Mouse (Mus musculus) erythroblast, embryonic 14.5 days (primary cell): ENCODE results near the gene 2310034G01Rik. TPM values are rescaled to one million over a fixed set of nuclear protein-coding genes. Genes with fewer than 3 reads are reported as not detected.

Experiments
- H3K27me3 ChIP-seq: 2 replicates; pipeline ENCODE4 v1.6.1; 2012; ENCODE audit warnings: inconsistent platforms; ENCODE audit not compliant: control insufficient read depth
- H3K36me3 ChIP-seq: 2 replicates; pipeline ENCODE4 v1.6.1; 2012; ENCODE audit warnings: mild to moderate bottlenecking, inconsistent platforms; ENCODE audit not compliant: control insufficient read depth
- H3K4me1 ChIP-seq: 2 replicates; pipeline ENCODE4 v1.6.1; 2012; ENCODE audit warnings: inconsistent platforms; ENCODE audit not compliant: control insufficient read depth
- H3K4me3 ChIP-seq: replicated peaks from 2 replicates; pipeline ENCODE3; 2012; ENCODE audit warnings: moderate library complexity, mild to moderate bottlenecking, inconsistent platforms
- H3K9me3 ChIP-seq: 2 replicates; pipeline ENCODE4 v1.6.1; 2012; ENCODE audit warnings: low read length, inconsistent platforms, mixed read lengths; ENCODE audit not compliant: control insufficient read depth
- GATA1 ChIP-seq: IDR thresholded peaks from 2 replicates; pipeline ENCODE4 v1.6.1; 2012; ENCODE audit warnings: low read length, inconsistent platforms, mixed read lengths
- TAL1 ChIP-seq: IDR thresholded peaks from 3 replicates; pipeline ENCODE4 v1.6.1; 2012; ENCODE audit warnings: low read length, inconsistent platforms, mixed read lengths
- polyA plus RNA-seq: library from polyadenylated mRNA; stranded (reverse); fragments of >175 nt; gene quantifications from 2 replicates; pipeline ENCODE4 v1.2.3, GENCODE M21; 2012

The 2310034G01Rik gene
- polyA plus RNA-seq, 1 experiment, result not detected

DNA sequence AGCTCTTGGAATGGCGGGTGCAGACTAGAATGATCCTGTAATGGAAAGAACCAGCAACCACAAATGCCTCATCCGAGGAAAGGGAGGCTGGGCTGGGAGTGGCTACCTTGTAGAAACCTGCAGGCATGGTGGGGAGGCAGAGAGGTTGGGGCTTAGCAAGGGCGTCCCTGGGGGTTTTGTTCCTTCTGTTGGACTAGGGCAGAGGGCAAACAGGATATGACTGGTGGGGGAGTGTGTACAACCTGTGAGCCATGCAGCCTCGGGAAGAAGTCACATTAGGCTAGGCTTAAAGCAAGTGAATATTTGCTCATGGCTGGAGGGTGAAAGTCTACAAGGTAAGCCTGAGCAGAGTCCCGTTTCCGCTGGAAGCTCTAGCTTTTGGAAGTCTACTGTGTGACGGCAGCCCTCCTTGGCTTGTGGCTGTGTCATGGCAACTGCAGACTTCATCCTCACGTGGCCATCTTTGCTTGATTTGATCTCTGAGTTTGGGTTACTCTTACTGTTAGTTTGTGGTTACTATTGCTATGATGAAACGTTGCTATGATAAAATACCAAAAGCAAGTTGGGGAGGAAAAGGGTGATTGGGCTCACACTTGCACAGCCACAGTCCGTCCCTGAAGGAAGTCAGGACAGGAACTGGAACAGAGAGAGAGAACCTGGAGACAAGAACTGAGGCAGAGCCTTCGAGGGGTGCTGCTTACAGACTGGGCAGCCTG lies 13.3 kb upstream of the 2310034G01Rik start:
- TF ChIP-seq TAL1 (no peak), GATA1 (no peak)
- H3K36me3 ChIP-seq, result no peaks in the 10 kb centered on the region; the same call in 1 of the 2 replicates
- no peak overlapping the region for H3K4me3 ChIP-seq
- no peaks in the 10 kb centered on the region for H3K9me3 ChIP-seq
- peaks cover 1% of the 10 kb centered on the region for H3K27me3 ChIP-seq
- H3K4me1 ChIP-seq, result peaks cover 1% of the 10 kb centered on the region

DNA sequence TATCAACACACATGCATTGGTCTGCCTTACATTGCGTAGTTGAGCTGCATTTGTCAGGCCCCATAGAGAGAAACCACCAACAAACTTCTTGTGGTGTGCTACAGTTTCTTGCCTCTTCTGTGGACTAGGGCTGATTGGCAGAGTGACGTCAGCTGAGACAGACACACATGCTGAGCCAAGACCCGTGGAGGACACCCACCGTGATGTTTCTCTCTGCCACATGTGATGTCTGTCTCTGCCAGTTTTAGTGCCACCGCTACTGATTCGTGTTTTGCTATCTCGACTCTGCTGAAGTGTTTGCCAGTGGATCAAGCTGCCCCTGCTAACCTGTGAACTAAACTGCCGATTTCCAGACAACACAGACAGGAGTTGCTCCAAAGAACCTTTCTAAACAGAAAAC lies 12.0 kb upstream of the 2310034G01Rik start:
- no peak overlapping the region for H3K4me3 ChIP-seq
- H3K36me3 ChIP-seq, result no peaks in the 10 kb centered on the region
- H3K27me3 ChIP-seq, result peaks cover 14% of the 10 kb centered on the region
- TF ChIP-seq TAL1 (no peak), GATA1 (no peak)
- H3K4me1 ChIP-seq, result peaks cover 15% of the 10 kb centered on the region
- no peaks in the 10 kb centered on the region for H3K9me3 ChIP-seq

DNA sequence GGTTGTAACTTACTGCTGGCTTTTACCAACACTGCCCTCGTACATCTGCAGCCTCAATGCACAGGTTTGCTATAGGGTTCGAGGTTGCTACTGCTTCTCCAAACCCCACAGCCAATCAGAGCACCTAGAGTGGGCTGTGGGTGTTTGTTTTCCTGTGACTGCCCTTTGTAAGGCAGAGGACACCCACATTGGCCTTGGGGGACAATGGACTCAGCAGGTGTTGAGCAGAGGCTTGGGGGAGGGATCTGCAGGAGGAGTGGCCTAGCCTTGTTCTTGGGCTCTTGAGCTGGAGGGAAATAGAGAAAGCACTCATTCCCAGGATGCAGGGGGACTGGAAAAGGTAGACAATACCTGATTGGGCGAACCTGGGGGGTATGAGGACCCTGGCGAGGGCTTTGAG lies 8.3 kb upstream of the 2310034G01Rik start:
- Histone ChIP-seq H3K36me3 (no peaks in the 10 kb centered on the region), H3K27me3 (peaks cover 19% of the 10 kb centered on the region)

DNA sequence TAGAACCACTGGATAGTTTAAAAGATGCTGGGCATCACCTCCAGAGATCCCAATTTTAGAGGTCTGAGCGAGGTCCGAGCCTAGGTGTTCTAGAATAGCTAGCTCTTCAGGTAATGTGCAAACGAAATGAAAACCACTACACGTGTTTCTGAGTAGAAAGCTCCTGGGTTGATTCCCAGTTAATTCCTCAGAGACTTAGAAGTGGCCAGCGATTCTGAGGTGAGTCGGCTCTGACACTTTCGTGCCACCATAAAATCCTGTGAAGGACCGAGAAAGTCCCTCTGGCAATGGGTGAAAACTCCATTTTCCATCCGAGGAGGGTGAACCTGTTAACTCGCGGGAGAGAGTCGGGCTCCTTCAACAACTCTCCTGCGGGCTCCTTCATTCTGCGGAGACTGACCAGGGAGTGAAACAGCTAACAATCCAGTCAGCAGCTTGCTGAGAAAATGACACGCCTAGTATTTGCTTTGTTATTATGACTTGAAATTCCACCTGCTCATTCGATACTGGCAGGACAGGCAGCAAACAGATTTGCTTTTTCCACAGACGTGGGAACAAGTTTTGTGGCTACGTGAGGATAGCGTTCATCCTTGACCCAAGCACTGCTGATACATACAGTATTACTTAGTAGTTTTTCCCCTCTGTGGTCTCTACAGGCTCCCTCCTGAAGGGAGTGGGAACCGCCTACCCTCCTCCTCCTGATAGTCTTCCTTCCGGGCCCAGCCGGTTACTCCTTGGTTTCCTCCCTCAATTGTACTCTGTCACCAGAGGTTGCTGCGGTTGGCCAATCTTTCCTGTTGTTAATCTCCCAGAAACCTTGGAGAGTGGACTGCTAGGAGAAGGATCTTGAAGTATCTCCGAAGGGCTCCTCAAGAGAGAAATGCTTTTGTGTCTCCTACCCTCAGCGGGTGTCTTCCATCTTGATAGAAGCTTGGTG lies 7.5 kb upstream of the 2310034G01Rik start:
- no peaks in the 10 kb centered on the region for H3K36me3 ChIP-seq
- peaks cover 29% of the 10 kb centered on the region for H3K4me1 ChIP-seq
- peaks cover 21% of the 10 kb centered on the region for H3K27me3 ChIP-seq
- no peak for TF ChIP-seq TAL1
- no peak for TF ChIP-seq GATA1
- H3K9me3 ChIP-seq, result no peaks in the 10 kb centered on the region
- H3K4me3 ChIP-seq, result peak overlapping the region; percentile 66

More for the DNA sequence above, 8.3 kb upstream of the 2310034G01Rik start:
- H3K4me3 ChIP-seq, result no peak overlapping the region
- no peaks in the 10 kb centered on the region for H3K9me3 ChIP-seq
- TF ChIP-seq TAL1 (no peak), GATA1 (no peak)
- H3K4me1 ChIP-seq, result peaks cover 24% of the 10 kb centered on the region

DNA sequence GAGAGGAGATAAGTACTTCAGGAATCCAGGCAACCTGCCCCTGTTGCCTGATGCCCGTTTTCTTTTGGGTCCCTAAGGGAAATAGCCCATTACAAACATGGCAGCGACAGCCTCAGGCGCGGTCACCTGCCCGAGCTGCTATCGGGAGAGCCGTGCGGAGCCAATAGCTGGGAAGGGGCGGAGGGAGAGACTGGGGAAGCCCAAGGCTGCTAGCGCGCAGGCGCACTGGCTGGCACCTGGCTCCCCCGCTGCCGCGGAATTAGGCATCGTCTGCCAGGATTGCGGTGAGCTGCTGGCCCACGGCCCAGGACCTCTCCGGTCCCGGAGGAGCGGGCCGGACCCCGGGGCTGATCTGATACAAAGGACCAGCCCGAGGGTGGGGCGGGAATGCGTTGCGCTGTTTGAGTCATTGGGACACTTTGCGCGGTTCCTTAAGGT lies 6.6 kb upstream of the 2310034G01Rik start:
- Histone ChIP-seq H3K36me3 (no peaks in the 10 kb centered on the region), H3K4me3 (peak overlapping the region; percentile 66), H3K4me1 (peaks cover 30% of the 10 kb centered on the region), H3K9me3 (no peaks in the 10 kb centered on the region), H3K27me3 (peaks cover 27% of the 10 kb centered on the region)
- TF ChIP-seq TAL1 (no peak), GATA1 (0 out of 2 replicates have a peak, but pooled peaks have one; percentile 3)

DNA sequence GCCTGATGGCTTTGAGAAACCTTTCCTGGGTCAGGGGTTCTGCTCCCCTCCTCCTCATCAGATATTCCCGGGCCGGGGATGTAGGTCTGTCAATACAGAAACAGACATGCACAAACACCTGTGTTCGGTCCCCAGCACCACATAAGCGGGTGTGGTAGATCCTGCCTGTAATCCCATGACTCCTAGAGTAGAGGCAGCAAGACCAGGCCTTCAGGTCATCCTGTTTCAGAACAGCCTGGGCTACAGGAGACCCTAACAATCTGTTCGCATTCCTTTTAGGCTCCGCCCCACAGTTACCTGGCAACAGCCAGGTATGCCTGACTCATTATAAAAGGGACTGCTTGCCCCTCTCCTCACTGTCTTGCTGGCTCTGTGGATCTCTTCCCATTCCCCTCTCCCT lies 552 bp downstream of the 2310034G01Rik start:
- H3K4me3 ChIP-seq, result no peak overlapping the region
- TF ChIP-seq GATA1 (no peak), TAL1 (no peak)
- peaks cover 75% of the 10 kb centered on the region for H3K27me3 ChIP-seq
- peaks cover 7% of the 10 kb centered on the region; the same call in 1 of the 2 replicates for H3K9me3 ChIP-seq
- H3K36me3 ChIP-seq, result no peaks in the 10 kb centered on the region
- H3K4me1 ChIP-seq, result peaks cover 15% of the 10 kb centered on the region

DNA sequence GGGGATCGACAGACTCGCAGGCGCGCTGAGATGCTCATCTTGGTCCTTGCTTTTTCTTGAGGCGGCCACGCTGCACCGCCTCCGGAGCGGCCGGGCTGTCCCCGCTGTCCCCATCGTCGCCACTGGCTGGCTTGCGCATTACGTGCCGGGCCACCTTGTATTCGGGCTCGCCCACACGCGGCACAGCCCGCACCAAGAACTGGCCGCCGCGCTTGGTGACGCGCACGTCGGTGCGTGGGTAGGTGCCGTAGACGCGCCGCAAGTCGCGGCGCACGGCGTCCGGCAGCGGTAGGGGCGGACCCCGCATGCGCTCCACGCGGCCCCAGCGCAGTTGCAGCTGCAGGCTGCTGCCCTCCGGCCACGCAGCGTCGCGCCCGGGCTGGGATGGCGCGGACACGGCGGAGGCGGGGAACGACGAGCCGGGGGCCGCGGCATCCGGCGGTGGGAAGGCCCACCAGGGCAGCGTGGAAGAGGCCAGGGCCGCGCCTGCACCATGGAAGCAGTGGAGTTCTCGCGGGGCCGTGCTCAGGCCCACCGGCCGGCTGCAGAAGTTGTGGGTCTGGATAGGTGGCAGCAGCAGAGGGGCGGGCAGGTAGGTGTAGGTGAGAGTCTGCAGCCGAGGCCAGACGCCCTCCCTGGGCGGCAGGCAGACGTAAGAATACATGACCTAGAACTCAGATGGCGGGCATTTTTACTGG lies 1.2 kb downstream of the 2310034G01Rik start:
- TF ChIP-seq TAL1 (no peak), GATA1 (no peak)

DNA sequence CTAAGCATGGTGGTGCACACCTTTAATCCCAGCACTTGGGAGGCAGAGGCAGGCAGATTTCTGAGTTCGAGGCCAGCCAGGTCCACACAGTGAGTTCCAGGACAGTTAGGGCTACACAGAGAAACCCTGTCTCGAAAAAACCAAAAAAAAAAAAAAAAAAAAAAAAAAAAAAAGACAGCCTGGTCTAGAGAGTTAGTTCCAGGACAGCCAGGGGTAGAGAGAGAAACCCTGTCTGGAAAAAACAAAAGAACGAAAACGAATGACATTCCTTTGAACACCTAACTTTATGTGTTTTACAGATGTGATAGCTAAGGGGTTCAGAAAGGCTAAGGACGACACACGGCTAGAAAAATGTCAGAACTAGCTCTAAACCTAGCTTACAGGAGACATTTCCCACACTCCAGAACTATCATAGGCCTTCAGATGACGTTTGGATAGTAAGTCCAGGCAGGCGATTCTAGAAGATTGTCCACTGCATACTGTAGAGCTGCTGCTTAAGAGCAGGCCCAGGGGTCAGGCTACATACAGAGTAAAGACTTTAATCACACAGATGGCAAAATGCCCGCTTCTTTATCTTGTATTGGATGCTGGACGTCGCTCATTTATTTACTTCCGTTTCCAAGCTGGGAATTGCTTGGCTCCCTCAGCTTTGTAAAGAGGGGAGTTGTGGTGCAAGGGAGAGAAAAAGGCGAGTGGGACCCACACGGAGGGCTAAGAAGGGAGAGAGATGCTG lies 2.0 kb downstream of the 2310034G01Rik start:
- Histone ChIP-seq H3K27me3 (peaks cover 86% of the 10 kb centered on the region), H3K4me1 (peaks cover 16% of the 10 kb centered on the region), H3K36me3 (no peaks in the 10 kb centered on the region), H3K9me3 (peaks cover 7% of the 10 kb centered on the region; the same call in 1 of the 2 replicates), H3K4me3 (peak overlapping the region; percentile 55)
- TF ChIP-seq GATA1 (no peak), TAL1 (no peak)

More for the DNA sequence above, 1.2 kb downstream of the 2310034G01Rik start:
- Histone ChIP-seq H3K4me3 (peak overlapping the region; percentile 55), H3K4me1 (peaks cover 15% of the 10 kb centered on the region), H3K36me3 (no peaks in the 10 kb centered on the region), H3K27me3 (peaks cover 79% of the 10 kb centered on the region), H3K9me3 (peaks cover 7% of the 10 kb centered on the region; the same call in 1 of the 2 replicates)
